In the genomic region with DNA sequence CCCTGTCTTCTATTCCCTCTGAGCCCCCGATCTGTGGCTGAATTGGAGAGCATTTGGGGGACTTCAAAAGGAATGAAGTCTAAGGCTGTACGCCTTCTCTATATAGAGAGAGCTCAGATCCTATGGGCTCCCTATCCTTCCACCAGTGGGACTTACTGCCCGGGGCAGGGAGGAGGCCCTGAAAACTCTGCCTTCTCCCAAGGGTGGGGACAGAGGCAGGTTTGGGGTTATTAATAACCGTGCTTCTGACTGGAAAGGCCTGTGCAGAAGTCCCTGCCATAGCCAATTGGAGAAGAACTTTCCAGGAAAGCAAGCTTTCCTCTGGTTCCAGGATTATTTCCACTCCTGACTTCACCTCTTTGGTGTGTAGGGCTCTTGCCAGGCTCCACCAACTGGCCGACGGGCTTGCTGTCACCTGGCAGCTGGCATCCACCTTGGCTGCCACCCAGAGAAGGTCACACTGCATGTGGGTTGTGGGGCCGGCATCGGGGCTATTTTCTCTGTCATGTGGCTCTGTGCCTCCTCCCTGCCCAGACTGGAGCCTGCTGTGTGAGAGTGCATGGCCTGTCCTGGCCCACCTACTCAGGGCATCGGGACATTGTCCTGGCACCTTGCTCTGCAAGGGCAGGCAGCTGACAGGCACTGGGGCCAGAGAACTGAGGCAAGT, we compare ENCODE assay signal across 12 mouse cellular contexts.
DNase-seq lines count a peak whose midpoint lies in the region; ATAC-seq lines count a peak whose summit lies in the region.
"Had no signal": no experiment of that assay in that cellular context is flagged by ENCODE, and none has a peak within 500 bp of the region (broad histone marks: within the 10 kb centered on the region; RNA-seq: fewer than 3 reads in every experiment).

No protein-coding gene starts in this region.

- no peak overlapping the region for H3K27ac ChIP-seq in kidney, embryonic 14.5 days (ENCODE audit: low read depth, low read length)
- H3K27ac ChIP-seq in heart, embryonic 10.5 days: peak overlapping the region; percentile 42; the same call in 1 of the 2 replicates
- H3K27ac ChIP-seq: embryonic facial prominence, embryonic 13.5 days; hindbrain, embryonic 15.5 days; neural tube, embryonic 13.5 days had no signal

- H3K4me2 ChIP-seq in kidney, embryonic 14.5 days (replicated peaks; ENCODE audit: low read depth, low read length): no peak overlapping the region
- H3K4me2 ChIP-seq: embryonic facial prominence, embryonic 13.5 days; hindbrain, embryonic 15.5 days; neural tube, embryonic 13.5 days had no signal

- 89% methylated on average over 9 of the region's 9 CpGs for WGBS in kidney, embryonic 14.5 days
- WGBS in heart, embryonic 10.5 days: 75% methylated on average over 9 of the region's 9 CpGs

- no peaks in the 10 kb centered on the region for H3K36me3 ChIP-seq in kidney, embryonic 14.5 days (ENCODE audit: control insufficient read depth, insufficient read depth, low read length)
- H3K36me3 ChIP-seq in heart, embryonic 10.5 days: no peaks in the 10 kb centered on the region
- H3K36me3 ChIP-seq: embryonic facial prominence, embryonic 13.5 days; hindbrain, embryonic 15.5 days; neural tube, embryonic 13.5 days had no signal

- no peak overlapping the region for H3K4me3 ChIP-seq in kidney, embryonic 14.5 days (ENCODE audit: low read length)
- H3K4me3 ChIP-seq in heart, embryonic 10.5 days: no peak overlapping the region
- H3K4me3 ChIP-seq: embryonic facial prominence, embryonic 13.5 days; hindbrain, embryonic 15.5 days; neural tube, embryonic 13.5 days had no signal

- DNase-seq in kidney, adult 11 months: peak; percentile 85
- DNase-seq in cerebellum, adult 9-11 months: peak; percentile 79
- no peak for DNase-seq in heart, embryonic 10.5 days (ENCODE audit: low spot score)
- DNase-seq in kidney, postnatal 36 days: peak; percentile 76 to 81
- no peak for DNase-seq in right cerebral cortex, postnatal 10 days (ENCODE audit: low spot score in 2 of 2)
- DNase-seq in lung, postnatal 36 days: no peak
- DNase-seq in embryo, embryonic 10.5 days (ENCODE audit: low spot score): no peak
- DNase-seq: lung, postnatal 4 days had no signal

- no peak for ATAC-seq in kidney, embryonic 14.5 days (ENCODE audit: low FRiP score, low TSS enrichment)

- H3K9me3 ChIP-seq in kidney, embryonic 14.5 days (ENCODE audit: control insufficient read depth, low read length): no peaks in the 10 kb centered on the region
- no peaks in the 10 kb centered on the region for H3K9me3 ChIP-seq in heart, embryonic 10.5 days
- H3K9me3 ChIP-seq: embryonic facial prominence, embryonic 13.5 days; hindbrain, embryonic 15.5 days; neural tube, embryonic 13.5 days had no signal

- H3K27me3 ChIP-seq in kidney, embryonic 14.5 days (ENCODE audit: control insufficient read depth, insufficient read depth, low read length): no peaks in the 10 kb centered on the region
- peaks cover 59% of the 10 kb centered on the region for H3K27me3 ChIP-seq in heart, embryonic 10.5 days (ENCODE audit: insufficient read depth, poor library complexity, severe bottlenecking)
- H3K27me3 ChIP-seq: embryonic facial prominence, embryonic 13.5 days; hindbrain, embryonic 15.5 days; neural tube, embryonic 13.5 days had no signal

- H3K9ac ChIP-seq in kidney, embryonic 14.5 days (ENCODE audit: low read depth, low read length): no peak overlapping the region
- H3K9ac ChIP-seq: embryonic facial prominence, embryonic 13.5 days; hindbrain, embryonic 15.5 days; neural tube, embryonic 13.5 days had no signal

- H3K4me1 ChIP-seq in kidney, embryonic 14.5 days (ENCODE audit: control insufficient read depth, insufficient read depth, low read length): peaks cover 19% of the 10 kb centered on the region; the same call in 1 of the 2 replicates
- peaks cover 45% of the 10 kb centered on the region for H3K4me1 ChIP-seq in heart, embryonic 10.5 days

Comparison
In these comparisons a context has a peak if more than half of its experiments do, and no peak if none do; other contexts are left out.
1. DNase-seq: peak in kidney, adult 11 months (single experiment), cerebellum, adult 9-11 months (single experiment) and kidney, postnatal 36 days (2 of 2); none in heart, embryonic 10.5 days (single experiment), right cerebral cortex, postnatal 10 days (0 of 2), lung, postnatal 36 days (single experiment) and embryo, embryonic 10.5 days (single experiment).